Mouse (Mus musculus): ENCODE data around the gene Eml2.

DNA sequence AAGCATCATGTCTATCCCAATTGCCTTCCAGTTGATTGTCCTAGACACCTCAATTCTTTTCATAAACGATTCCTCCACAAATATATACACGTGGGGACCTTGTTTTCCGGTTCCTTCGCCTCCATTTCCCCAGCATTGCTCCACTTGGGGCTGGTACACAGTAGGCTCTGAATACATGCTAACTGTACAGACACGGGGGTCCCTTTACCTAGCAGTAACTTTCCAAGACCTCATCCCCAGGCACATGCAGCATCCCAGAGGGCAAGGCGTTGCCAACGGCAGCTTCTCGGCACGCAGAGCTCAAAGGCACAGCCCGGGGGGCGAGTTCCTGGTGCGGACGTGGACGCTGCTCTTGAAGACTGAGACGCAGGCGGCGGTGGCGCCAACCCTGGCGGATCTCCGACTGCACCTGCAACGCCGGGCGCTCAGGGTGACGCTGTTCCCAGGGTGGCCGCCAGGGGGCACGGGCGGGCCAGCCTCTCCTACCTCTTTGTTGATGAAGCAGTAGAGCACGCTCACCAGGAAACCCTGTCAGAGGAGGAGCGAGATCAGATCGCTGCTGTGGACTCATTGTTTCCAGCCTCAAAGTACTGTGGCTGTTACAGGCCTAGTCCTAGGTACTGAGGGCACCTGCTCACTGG, 18.9 kb upstream of the Eml2 start:
- TF ChIP-seq MAFK (IDR thresholded peaks at IDR 0.05; ENCODE audit: insufficient read depth, low read depth, low read length) = no peak
- 0 out of 2 replicates have a peak, but pooled peaks have one; percentile 34 for TF ChIP-seq ZC3H11A (IDR thresholded peaks at IDR 0.05; ENCODE audit: borderline replicate concordance, low read depth, low read length)
- no peak for TF ChIP-seq CHD2 (IDR thresholded peaks at IDR 0.05; ENCODE audit: low read depth, low read length)
- TF ChIP-seq ZNF384 (IDR thresholded peaks at IDR 0.05; ENCODE audit: low read depth, low read length) = no peak
